Mouse (Mus musculus) forebrain, postnatal 0 days (tissue): ENCODE results near the gene Isl2. TPM values are rescaled to one million over a fixed set of nuclear protein-coding genes. Genes with fewer than 3 reads are reported as not detected.

Experiments used
- ATAC-seq: fragments of 200-750 bp; cut with Nextera tagmentation; 2 replicates; pipeline ENCODE4 v1.8.0; 2017; ENCODE audit warnings: mild to moderate bottlenecking, moderate library complexity
- DNase-seq: peaks from one replicate; pipeline ENCODE4 v3.0.0-alpha.2; 2015
- H3K27ac ChIP-seq: fragments of 300-500 bp; sonication (generic); 2 replicates; pipeline ENCODE4 v1.5.1; 2014; ENCODE audit warnings: low read depth, mild to moderate bottlenecking, antibody characterized with exemption, low read length, moderate library complexity, mixed read lengths
- H3K27me3 ChIP-seq: fragments of 300-500 bp; sonication (generic); 2 replicates; pipeline ENCODE4 v1.6.1; 2014; ENCODE audit warnings: mild to moderate bottlenecking, low read length, mixed read lengths; ENCODE audit not compliant: insufficient read depth
- H3K36me3 ChIP-seq: fragments of 300-500 bp; sonication (generic); 2 replicates; pipeline ENCODE4 v1.6.1; 2014; ENCODE audit warnings: mild to moderate bottlenecking, moderate library complexity; ENCODE audit not compliant: insufficient read depth
- H3K4me1 ChIP-seq: fragments of 300-500 bp; sonication (generic); 2 replicates; pipeline ENCODE4 v1.6.1; 2014; ENCODE audit warnings: antibody characterized with exemption; ENCODE audit not compliant: insufficient read depth
- H3K4me2 ChIP-seq: fragments of 300-500 bp; sonication (generic); 2 replicates; pipeline ENCODE4 v1.6.1; 2014; ENCODE audit warnings: low read depth, mild to moderate bottlenecking, moderate library complexity
- H3K4me3 ChIP-seq: fragments of 300-500 bp; sonication (generic); 2 replicates; pipeline ENCODE4 v1.5.1; 2014; ENCODE audit warnings: low read depth, low read length, mixed read lengths
- H3K9ac ChIP-seq: fragments of 300-500 bp; sonication (generic); 2 replicates; pipeline ENCODE4 v1.6.1; 2014; ENCODE audit warnings: mild to moderate bottlenecking
- H3K9me3 ChIP-seq: fragments of 300-500 bp; sonication (generic); 2 replicates; pipeline ENCODE4 v1.6.1; 2016; ENCODE audit warnings: low read length
- CTCF ChIP-seq: sonication (generic); IDR thresholded peaks from 2 replicates; pipeline ENCODE4 v1.5.1; 2016; ENCODE audit warnings: antibody characterized with exemption, control low read depth, low read depth
- WGBS: fragments of 180-500 bp; shearing (Covaris S2); extraction: QIAGEN DNeasy Blood & Tissue Kit; methylation state at CpG from one replicate; pipeline ENCODE4 v1.1.7; 2014; 5-methylcytosine and 5-hydroxymethylcytosine counted together
- polyA plus RNA-seq: library from polyadenylated mRNA; unstranded; fragments of >200 nt; fragmentation: Nextera tagmentation; extraction: Ambion mirVana; gene quantifications from 2 replicates; pipeline ENCODE4 v1.2.1, GENCODE M21; 2015
- total RNA-seq: library from RNA; depleted of rRNA; stranded (reverse); fragments of >200 nt; gene quantifications from 2 replicates; pipeline ENCODE4 v1.2.3, GENCODE M21; 2014; rRNA removed

Isl2 gene
- total and polyA plus RNA-seq, 2 experiments from 2014 or later = not detected

DNA sequence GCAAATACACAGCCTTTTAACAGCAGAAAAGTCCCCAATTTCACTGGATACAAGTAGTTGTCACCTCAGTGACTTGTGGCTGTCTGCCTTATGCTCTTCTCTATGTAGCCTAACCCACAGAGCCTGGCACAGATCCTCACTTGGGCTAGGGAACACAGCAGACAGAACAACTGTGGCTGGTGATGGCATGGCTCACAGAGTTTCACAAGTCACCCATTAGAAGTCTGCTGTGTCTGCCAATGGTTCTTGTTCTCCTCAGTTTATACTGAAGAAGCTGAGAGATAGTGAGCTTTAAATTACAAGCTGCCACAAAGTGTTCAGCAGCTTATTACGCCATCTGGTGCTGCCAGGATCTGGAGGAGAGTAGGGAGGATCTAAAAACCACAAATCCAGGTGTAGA, 38.1 kb downstream of the Isl2 start:
- DNase-seq = peak; percentile 18
- Histone ChIP-seq H3K36me3 (no peaks in the 10 kb centered on the region), H3K27ac (no peak overlapping the region), H3K4me2 (no peak overlapping the region), H3K4me1 (no peaks in the 10 kb centered on the region), H3K4me3 (no peak overlapping the region), H3K9me3 (no peaks in the 10 kb centered on the region), H3K9ac (no peak overlapping the region), H3K27me3 (no peaks in the 10 kb centered on the region)
- WGBS = 64% methylated on average over 1 of the region's 1 CpGs
- TF ChIP-seq CTCF = no peak
- ATAC-seq = peak; percentile 64

DNA sequence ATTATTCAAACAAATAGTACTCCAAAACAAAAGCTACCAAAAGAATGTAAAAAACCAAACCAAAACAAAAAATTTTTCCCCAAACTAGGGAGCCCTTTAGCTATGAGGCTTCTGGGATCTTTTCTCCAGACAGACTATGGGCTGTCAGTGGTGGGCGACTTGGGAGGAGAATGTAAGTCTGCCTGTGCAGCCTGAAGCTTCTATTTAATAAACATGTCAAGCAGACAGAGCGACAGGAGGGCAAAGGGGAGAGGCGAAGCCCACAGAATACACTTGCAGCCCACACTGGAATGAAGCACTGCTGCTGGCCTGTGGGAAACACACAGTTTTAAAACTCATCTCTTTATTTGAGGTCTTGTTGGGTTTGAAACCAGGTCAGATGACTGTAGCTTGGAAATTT, 42.9 kb downstream of the Isl2 start:
- Histone ChIP-seq H3K4me2 (no peak overlapping the region), H3K9ac (no peak overlapping the region), H3K27me3 (no peaks in the 10 kb centered on the region), H3K36me3 (peaks cover 5% of the 10 kb centered on the region; the same call in 1 of the 2 replicates), H3K4me3 (no peak overlapping the region), H3K4me1 (no peaks in the 10 kb centered on the region), H3K9me3 (no peaks in the 10 kb centered on the region), H3K27ac (no peak overlapping the region)
- DNase-seq (no peak), ATAC-seq (no peak)
- 50% methylated on average over 3 of the region's 3 CpGs for WGBS
- no peak for TF ChIP-seq CTCF

DNA sequence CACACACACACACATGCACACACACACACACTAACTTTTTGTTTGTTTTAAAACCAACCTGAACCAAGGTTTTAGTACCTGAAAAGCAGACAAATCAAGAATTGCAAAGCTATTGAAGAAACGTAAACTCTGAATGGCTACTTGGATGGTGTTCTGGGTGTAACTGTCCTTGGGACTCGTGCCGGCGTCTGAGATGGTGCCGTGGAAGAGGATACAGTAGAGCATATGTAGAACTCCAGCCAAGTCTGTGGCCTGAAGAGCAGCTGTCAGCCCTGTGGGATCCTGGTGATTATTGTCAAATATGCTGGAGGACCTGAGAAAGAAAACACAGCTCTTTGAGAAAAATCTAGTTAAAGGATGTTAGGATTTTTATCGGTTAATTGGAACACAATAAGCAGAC, 47.7 kb downstream of the Isl2 start:
- H3K27me3 ChIP-seq = no peaks in the 10 kb centered on the region
- DNase-seq (no peak), ATAC-seq (no peak)
- H3K4me3 ChIP-seq = no peak overlapping the region
- H3K4me2 ChIP-seq = no peak overlapping the region
- H3K4me1 ChIP-seq = no peaks in the 10 kb centered on the region
- H3K9me3 ChIP-seq = no peaks in the 10 kb centered on the region
- peaks cover 5% of the 10 kb centered on the region; the same call in 1 of the 2 replicates for H3K36me3 ChIP-seq
- 90% methylated on average over 6 of the region's 6 CpGs for WGBS
- TF ChIP-seq CTCF = no peak
- H3K27ac ChIP-seq = no peak overlapping the region
- no peak overlapping the region for H3K9ac ChIP-seq

Other genes starting within 250 kb of the Isl2 start
- gene Nrg4, start 211.8 kb upstream of the Isl2 start, total RNA-seq = 0.24 and 1.8 TPM in 2 replicates
- 0.42 and 0.94 TPM in 2 replicates for gene Nrg4, start 211.8 kb upstream of the Isl2 start, polyA plus RNA-seq
- gene Tmem266, start 211.8 kb upstream of the Isl2 start, total RNA-seq = 7.8 and 8.9 TPM in 2 replicates
- gene Tmem266, start 211.8 kb upstream of the Isl2 start, polyA plus RNA-seq = 3.7 and 4.8 TPM in 2 replicates
- 11.2 and 17.9 TPM in 2 replicates for gene Etfa, start 26.4 kb upstream of the Isl2 start, total RNA-seq
- 94.2 and 96.0 TPM in 2 replicates for gene Etfa, start 26.4 kb upstream of the Isl2 start, polyA plus RNA-seq